Mouse (Mus musculus) thymus, postnatal 25 days (tissue): ENCODE data around the gene Pnldc1.

Experiments
- DNase-seq: peaks from one replicate; pipeline ENCODE4 v3.0.0; 2022

Gene Pnldc1

DNA sequence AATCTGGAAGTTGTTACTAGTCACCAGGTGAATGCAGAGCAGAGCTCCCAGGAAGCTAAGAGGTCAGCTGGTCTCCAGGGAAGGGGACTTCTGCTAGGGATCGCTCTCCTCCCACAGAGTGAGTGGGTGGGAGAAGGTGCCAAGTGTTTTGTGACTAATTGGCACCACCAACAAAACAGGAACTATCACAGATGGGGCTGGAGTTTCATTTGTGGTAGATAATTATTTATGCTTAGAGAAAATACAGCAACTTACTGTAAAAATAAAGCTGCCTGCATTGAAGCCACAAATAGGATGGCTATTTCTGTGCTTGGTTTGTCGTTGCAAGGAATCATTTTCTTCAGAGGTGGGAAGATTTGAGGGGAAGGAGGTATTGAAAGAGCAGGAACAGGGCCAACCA lies 56.2 kb downstream of the Pnldc1 start:
- no peak for DNase-seq

DNA sequence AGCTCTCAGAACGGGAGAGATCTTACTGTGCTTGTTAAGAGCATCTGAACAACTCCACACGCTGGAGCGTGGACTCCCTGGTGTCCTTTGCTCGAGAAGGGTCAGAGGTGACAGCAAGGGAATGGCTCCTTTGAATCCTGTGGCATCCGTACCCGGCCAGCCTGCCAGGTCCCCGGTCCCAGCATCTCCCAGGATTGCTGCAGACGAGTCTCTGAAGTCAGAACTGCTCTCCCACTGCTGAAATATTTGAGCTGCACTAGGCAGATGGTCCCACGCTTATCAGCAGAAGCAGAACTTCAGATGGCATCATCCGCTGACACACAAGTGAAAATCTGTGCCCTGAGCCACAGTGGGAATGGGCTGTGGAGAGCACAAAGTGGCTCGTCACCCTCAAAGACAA lies 58.3 kb downstream of the Pnldc1 start:
- no peak for DNase-seq

DNA sequence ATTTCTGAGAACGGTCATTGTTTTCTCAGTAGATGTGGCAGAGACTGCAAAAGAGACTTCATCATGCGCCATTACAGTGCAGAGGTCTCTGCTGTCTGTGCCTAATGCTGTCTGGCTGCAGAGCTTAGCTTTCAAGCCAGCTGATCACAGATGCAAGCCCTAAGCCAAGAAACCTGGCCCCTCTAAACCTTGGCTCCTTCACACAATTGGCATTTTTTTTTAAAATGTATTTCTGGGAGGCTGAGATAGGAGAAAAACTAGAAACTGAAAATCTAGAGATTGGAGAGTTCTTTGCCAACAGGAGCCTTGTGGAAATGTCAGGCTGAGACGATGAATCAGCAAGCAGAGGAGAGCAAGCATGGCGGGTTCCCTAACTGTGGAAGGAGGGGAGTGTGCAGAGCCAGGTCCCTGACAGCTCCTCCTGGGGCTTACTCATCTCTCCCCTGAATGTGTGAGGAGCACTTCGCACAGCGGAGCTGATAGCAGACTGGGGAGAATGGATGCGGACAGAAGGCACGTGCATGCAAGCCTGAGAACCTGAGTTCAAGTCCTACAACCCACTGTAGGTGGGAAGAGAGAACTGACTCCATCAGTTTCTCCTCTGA lies 60.1 kb downstream of the Pnldc1 start:
- no peak for DNase-seq

DNA sequence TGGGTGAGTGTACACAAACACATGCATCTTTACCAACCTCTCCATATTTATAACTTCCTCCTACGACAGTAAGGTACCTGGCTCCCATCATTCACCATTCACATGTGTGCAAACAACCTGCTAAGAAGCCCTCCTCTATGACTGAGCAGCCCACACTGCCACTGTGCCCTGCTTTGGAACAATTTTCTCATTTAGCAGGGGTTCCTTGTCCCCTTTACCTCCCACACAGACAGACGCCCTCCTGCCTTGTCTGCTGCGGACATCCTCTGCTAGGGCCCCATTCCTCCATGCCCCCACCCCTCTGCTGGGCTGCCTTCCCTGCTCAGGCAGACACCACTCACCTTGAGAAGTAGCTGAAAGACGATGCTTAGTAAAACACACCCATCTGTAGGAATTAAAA lies 62.3 kb downstream of the Pnldc1 start:
- DNase-seq = no peak

DNA sequence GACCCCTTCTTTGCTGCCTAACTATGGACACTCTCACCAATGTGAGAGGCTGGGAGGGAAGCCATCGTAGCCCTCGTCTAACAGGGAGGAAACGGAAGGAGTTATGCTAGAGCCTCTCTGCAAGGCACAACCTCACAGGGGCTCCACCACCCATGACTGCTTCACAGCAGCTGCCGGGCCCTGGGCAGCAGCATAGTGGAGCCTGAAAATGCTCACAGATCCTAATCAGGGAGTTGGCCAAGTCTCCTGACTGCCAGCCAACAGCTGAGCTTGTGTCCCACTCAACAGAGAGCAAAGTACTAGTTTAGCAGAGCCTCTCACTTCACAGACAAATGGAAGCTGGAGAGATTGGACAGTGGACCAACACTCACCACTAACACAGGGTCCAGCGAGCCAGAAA lies 63.6 kb downstream of the Pnldc1 start:
- DNase-seq = no peak

DNA sequence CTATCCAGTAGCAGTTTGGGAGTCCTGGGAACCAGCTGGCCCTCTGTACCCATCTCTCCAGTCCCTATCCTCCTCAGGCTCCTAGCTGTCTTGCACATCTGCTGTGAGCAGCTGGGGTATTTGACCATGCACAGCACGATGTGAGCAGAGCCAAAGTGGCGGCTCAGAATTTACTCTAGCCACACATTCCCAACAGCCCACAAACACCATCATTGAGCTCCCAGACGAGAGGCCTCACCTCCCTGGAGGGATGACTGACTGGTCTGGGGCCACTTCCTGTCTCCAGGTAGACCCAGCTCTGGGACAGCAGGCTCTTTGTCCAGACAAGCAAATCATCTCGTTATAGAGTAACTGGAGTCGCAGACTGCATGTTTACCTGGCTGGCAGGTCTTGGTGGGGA lies 64.2 kb downstream of the Pnldc1 start:
- no peak for DNase-seq

DNA sequence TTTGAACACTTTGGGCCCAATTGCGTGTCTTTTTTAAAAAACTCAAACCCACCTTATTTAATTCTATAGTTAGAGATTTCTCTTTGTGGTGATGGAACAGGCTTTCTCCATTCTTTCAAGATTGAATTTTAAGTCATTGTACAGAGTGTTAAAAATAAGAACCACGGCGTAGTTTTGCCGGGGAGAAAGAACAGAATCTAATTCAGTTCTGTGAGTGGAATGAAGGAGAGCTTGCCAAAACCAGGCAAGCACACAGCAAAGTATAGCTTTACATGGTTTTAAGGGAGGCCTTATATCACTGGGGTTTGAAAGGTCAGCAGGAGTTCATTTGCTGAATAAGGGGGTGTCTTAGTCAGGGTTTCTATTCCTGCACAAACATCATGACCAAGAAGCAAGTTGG lies 65.5 kb downstream of the Pnldc1 start:
- no peak for DNase-seq

DNA sequence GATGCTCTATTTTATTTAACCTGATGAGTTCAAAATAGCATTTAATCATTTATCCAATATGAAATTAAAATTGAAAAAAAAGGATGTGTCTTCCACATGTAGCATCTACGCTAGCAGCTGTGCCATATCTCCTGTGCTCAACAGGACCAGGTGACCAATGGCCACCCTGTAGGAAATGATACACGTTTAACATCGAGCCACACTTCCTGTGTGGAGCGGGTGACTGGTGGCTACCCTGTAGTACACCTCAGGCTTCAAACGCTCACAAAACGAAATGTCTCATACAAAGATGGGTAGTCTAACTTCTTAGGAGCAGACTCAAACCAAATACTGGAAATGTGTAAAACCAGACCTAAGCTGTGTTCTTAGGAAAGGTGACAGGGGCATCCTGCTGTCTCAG lies 66.2 kb downstream of the Pnldc1 start:
- DNase-seq = no peak

DNA sequence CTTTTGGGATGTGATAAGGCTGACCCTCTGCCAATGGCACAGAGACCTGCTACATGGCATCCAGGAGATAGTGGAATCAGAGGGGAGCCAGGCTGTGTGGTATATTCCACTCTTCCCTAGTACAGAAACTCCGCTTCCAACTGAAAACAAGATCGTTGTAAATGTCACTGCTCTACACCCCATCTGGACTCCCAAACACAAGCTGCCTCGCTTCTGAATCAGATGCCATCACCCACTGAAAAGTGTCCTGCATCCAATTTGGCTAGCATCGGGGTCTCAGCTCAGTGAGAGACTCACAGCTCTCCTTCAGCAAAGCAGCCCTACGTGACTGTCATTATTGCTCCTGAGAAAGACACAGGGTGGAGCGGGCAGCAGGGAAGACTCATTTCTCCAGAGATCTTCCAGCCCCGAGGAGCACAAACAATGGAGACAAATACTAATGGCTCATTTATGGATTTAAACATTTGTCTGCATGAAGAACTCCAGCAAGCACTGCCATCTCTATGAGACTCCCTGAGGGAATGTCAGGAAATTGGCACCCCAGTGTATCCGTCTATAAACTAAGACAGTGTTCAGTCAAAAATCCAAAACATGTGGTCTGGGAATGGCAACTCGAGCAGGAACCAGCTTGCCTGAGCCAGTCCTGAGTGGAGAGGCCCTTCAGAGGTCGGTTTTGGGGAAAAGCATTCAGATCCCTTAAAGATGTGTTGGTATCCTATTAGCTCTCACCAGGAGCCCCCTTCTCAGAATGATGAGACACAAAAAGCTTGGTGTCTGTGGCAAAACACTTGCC lies 70.4 kb downstream of the Pnldc1 start:
- no peak for DNase-seq
